Mouse (Mus musculus): ENCODE measurements at regions not wholly inside any gene's neighbourhood (a gene's known extent, or its start where the extent isn't known, plus 50 kb on each side); places are given as distances from the start of the nearest gene placed in this dataset.
A peak's percentile ranks its signal among the peaks of the same experiment; 100 is the strongest.

GRCm38 (mm10) chr13:44339061-44339741 is 390.1 kb upstream of the Jarid2 start:
- DNase-seq (ENCODE audit: inconsistent ontology term) = no peak

- no peak for DNase-seq (ENCODE audit: inconsistent ontology term)
Observed at GRCm38 (mm10) chr13:44345094-44345493, 384.2 kb upstream of the Jarid2 start.

- no peak for DNase-seq (ENCODE audit: inconsistent ontology term)
Observed at GRCm38 (mm10) chr13:44346636-44347035, 382.6 kb upstream of the Jarid2 start.

GRCm38 (mm10) chr13:44347662-44348061 is 381.6 kb upstream of the Jarid2 start:
- DNase-seq (ENCODE audit: inconsistent ontology term) = peak; percentile 24

GRCm38 (mm10) chr13:44353899-44354298 is 375.4 kb upstream of the Jarid2 start:
- DNase-seq (ENCODE audit: inconsistent ontology term) = peak; percentile 86

- no peak for DNase-seq (ENCODE audit: inconsistent ontology term)
Observed at GRCm38 (mm10) chr13:44355771-44356221, 373.5 kb upstream of the Jarid2 start.

GRCm38 (mm10) chr13:44356981-44357380 is 372.3 kb upstream of the Jarid2 start:
- DNase-seq (ENCODE audit: inconsistent ontology term) = no peak

- no peak for DNase-seq (ENCODE audit: inconsistent ontology term)
Observed at GRCm38 (mm10) chr13:44359344-44359743, 369.9 kb upstream of the Jarid2 start.

- DNase-seq (ENCODE audit: inconsistent ontology term) = no peak
Observed at GRCm38 (mm10) chr13:44360016-44360415, 369.3 kb upstream of the Jarid2 start.

GRCm38 (mm10) chr13:44360725-44361290 is 368.5 kb upstream of the Jarid2 start:
- DNase-seq (ENCODE audit: inconsistent ontology term) = peak; percentile 31

- DNase-seq (ENCODE audit: inconsistent ontology term) = no peak
Observed at GRCm38 (mm10) chr13:44362293-44363005, 366.8 kb upstream of the Jarid2 start.

- no peak for DNase-seq (ENCODE audit: inconsistent ontology term)
Observed at GRCm38 (mm10) chr13:44363016-44363415, 366.3 kb upstream of the Jarid2 start.

- DNase-seq (ENCODE audit: inconsistent ontology term) = no peak
Observed at GRCm38 (mm10) chr13:44369301-44369700, 360.0 kb upstream of the Jarid2 start.

GRCm38 (mm10) chr13:44372361-44372877 is 356.9 kb upstream of the Jarid2 start:
- DNase-seq (ENCODE audit: inconsistent ontology term) = no peak

GRCm38 (mm10) chr13:44375476-44376159 is 353.7 kb upstream of the Jarid2 start:
- DNase-seq (ENCODE audit: inconsistent ontology term) = peak; percentile 37

GRCm38 (mm10) chr13:44376160-44376488 is 353.1 kb upstream of the Jarid2 start:
- DNase-seq (ENCODE audit: inconsistent ontology term) = no peak

GRCm38 (mm10) chr13:44381721-44382450 is 347.4 kb upstream of the Jarid2 start:
- DNase-seq (ENCODE audit: inconsistent ontology term) = peak; percentile 34

GRCm38 (mm10) chr13:44383322-44383721 is 346.0 kb upstream of the Jarid2 start:
- DNase-seq (ENCODE audit: inconsistent ontology term) = no peak

GRCm38 (mm10) chr13:44386767-44387166 is 342.5 kb upstream of the Jarid2 start:
- DNase-seq (ENCODE audit: inconsistent ontology term) = no peak

GRCm38 (mm10) chr13:44389696-44390095 is 339.6 kb upstream of the Jarid2 start:
- DNase-seq (ENCODE audit: inconsistent ontology term) = no peak

- DNase-seq (ENCODE audit: inconsistent ontology term) = no peak
Observed at GRCm38 (mm10) chr13:44390666-44391390, 338.4 kb upstream of the Jarid2 start.

Data from Muller cell, postnatal 12 days (primary cell).